Mouse (Mus musculus): Measurements from ENCODE around the gene Rab40c.
"Not testable (repeated sequence)": the region's sequence is repeated elsewhere in the genome, so short reads cannot be mapped to it uniquely, and the experiment has no call there.

Gene Rab40c

DNA sequence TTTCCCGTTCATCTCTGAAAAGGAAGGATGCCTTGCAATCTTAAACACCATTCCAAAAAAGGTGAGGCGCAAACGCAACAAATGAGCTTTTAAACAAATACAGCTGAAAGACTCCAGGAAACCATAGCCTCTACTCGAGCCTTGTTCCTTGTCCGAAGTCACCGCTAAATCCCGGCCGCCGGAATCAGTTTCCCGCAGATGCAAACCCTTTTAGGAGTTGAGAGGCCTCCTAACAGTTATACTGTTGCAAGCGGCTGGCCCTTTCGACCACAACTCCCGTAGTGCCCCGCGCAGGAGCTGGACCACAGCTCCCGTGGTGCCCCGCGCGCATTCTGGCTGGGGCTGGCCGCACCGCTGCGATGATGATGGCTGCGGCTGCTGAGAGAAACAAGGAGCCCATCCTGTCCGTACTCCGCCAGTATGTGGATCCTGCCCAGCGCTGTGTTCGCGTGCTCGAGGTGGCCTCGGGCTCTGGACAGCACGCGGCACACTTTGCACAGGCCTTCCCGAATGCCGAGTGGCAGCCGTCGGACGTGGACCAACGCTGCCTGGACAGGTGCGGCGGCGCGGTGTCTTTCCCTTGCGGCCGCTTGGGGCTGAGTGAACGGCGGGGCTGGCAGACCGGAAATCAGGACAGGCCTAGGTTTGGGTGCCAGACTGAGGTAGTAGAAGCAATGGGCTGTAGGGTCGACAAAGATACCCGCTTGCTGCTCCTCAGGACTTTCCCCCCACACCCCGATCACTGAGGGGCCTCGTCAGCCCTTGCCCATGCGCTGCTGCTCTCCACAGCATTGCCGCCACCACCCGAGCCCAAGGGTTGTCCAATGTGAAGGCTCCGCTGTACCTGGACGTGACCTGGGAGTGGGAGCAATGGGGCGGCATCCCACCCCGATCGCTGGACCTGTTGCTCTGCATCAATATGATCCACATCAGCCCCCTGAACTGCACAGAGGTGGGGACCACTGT is 44.1 kb downstream of the Rab40c start:
- peak; percentile 85 to 89 for DNase-seq (ENCODE audit: low spot score in 2 of 2)

DNA sequence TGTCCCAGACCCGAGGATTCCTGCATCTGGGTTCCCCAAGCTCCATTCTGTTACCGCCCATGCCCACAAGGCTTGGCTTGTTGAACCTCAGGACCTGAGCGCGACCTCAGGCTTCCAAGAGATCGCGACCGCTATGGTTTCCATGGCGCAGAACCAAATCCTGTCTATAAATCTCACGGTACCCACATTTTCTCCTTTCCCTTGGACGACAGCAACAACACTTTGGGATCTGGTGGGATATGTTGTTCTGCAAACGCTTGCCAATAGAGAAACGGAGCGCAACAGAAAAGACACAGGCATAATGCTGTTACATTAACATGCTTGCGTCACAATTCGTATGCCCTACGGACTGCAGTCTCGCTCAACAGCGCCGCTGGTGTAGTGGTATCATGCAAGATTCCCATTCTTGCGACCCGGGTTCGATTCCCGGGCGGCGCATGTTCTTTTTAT is 44.8 kb downstream of the Rab40c start, which contains the start of gene Mettl26:
Mettl26 (plus strand) TSS at position 354 of the 450 bp plus-strand sequence.
- peak; percentile 83 to 96 for DNase-seq (ENCODE audit: low spot score in 2 of 2)

DNA sequence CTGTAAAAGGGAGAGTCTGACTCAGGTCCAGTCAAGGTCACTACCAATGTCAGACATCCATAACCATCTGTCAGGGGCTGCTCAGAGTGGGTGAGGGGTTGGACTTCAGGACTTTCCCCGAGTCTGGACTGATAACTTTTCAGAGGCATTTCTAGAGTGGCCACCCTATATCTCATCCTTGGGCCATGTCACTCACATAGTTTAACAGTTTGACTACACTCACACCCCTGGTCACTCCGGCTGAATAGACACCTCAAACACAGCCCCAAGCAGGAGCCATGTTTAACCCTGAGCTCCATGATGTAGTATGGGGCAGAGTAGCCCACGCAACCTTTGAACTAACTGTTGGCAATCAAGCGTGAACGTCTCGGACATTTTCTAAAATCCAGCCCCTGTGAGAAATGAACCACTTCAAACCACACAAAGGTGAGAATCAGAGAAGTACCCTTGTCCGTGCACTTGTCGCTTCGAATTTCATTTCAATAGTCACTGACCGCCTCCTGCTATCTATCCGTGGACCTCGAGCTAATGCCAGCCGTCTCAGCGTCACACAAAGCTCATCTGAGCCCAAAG is 45.3 kb downstream of the Rab40c start:
- DNase-seq (ENCODE audit: low spot score in 2 of 2): no peak

DNA sequence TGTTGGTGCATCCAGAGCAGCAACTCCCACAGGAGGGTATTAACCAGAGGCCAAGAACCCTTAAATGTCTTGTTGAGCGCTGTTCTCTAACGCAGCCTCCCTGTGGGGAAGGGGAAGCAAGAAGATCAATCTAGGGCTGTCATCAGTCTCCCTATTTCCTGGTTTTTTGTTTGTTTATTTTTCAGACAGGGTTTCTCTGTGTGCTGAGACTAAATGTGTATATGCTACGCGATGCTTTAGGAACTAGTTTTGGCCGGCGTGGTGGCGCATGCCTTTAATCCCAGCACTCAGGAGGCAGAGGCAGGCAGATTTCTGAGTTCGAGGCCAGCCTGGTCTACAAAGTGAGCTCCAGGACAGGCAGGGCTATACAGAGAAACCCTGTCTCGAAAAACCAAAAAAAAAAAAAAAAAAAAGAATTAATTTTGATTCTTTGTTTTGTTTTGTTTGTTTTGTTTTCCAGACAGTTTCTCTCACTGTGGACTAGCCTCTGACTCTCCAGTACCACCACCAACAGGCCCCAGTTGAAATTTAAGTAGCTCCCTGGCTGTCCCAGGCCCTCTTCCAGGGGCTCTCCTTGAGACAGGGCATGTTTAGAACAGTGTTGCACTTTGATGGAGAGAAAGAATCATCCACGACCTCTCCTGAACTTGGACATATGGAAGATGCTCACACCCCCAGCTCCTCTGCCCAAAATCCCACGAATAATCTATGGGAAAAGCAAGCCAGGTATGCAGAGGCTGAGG is 46.0 kb downstream of the Rab40c start:
- DNase-seq (ENCODE audit: low spot score in 2 of 2): no peak

DNA sequence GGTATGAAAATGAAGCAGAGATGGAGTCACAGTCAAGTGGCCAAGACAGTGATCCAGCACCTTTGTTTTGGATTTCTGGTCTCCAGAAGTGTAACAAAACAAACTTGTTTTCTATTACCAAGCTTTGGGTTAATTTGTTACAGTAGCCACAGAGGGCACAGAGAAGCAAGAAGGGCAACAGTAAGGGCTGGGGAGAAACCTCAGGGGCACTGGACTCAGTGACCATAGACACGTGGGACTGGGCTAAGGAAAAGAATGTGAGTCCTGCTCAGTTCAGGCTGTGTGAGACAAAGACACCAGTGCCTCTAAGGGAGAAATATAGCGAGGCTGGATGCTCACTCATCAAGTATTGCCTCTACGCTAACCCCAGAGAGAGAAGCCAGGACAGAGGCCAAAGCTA is 46.9 kb downstream of the Rab40c start:
- DNase-seq (ENCODE audit: low spot score in 2 of 2): no peak

DNA sequence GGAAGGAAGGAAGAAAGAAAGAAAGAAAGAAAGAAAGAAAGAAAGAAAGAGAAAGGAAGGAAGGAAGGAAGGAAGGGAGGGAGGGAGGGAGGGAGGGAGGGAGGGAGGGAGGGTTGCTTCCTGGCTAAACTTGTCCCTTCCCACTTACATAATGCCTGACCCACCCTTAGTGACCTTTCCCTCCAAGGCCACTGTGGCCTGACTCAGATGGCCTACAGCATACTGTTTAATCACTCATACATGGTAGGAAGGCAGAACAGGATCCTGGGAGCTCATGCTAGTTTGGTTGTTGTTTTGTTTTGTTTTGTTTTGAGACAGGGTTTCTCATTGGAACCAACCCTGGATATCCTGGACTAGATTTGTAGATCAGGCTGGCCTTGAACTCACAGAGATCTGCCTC is 48.0 kb downstream of the Rab40c start:
- DNase-seq (ENCODE audit: low spot score in 2 of 2): not testable (repeated sequence)

DNA sequence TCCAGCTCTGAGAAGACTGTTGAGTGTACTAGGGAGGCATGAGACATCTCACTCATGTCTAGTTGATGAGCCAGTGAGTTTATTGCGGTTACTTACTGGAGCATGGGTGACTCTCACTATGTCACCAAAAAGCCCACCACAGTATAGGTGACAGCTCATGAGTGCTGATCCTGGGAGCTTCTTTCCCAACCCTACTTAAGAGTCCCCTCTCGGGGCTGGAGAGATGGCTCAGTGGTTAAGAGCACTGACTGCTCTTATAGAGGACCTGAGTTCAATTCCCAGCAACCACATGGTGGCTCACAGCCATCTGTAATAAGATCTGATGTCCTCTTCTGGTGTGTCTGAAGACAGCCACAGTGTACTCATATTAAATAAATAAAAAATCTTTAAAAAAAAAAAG is 49.6 kb downstream of the Rab40c start:
- DNase-seq (ENCODE audit: low spot score in 2 of 2): no peak

DNA sequence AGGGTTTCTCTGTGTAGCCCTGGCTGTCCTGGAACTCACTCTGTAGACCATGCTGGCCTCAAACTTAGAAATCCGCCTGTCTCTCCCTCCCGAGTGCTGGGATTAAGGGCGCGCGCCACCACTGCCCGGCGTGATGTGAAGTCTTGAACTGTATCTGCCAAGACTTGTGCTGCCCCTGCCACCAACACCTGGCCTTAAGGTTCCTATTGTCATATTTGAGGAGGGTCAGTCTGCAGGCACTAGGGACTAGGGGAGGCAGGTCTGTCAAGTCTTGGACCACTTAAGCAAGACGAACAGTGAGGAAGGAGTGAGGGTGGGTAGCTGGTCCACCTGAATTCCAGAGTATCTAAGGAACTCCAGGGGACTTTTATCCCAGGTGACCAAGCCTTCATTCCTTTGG is 50.0 kb downstream of the Rab40c start:
- DNase-seq (ENCODE audit: low spot score in 2 of 2): no peak

DNA sequence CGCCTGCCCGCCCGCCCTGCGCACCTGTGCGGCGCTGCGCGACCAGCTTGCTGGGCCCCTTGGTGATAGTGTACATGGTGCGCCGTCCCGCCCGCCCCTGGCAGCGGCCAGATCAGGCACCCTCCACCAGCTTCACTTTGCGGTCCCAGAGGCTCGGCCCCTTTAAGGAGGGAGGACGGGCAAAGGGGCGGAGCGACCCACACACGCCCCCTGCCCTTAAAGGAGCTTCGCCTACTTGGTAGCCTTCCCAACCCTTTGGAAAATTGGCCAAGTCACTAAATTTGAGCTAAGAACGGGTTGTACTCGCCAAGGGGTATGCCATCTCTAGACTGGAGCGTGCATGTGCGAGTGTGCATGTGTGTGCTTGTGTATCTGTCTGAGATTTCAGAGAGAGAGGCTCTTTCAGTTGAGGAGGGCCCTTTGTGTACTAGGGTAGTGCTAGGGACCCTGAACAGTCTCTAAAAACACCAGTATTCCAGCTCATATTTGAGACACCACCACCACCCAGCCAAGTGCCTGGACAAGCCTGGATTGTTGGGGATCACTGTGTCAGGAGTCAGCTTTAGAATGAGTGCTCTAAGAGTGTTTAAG is 50.8 kb downstream of the Rab40c start, which contains the start of gene Mcrip2:
Mcrip2 (minus strand) TSS at position 164 of the 591 bp plus-strand sequence.
- DNase-seq (ENCODE audit: low spot score in 2 of 2): peak; percentile 74 to 79

DNA sequence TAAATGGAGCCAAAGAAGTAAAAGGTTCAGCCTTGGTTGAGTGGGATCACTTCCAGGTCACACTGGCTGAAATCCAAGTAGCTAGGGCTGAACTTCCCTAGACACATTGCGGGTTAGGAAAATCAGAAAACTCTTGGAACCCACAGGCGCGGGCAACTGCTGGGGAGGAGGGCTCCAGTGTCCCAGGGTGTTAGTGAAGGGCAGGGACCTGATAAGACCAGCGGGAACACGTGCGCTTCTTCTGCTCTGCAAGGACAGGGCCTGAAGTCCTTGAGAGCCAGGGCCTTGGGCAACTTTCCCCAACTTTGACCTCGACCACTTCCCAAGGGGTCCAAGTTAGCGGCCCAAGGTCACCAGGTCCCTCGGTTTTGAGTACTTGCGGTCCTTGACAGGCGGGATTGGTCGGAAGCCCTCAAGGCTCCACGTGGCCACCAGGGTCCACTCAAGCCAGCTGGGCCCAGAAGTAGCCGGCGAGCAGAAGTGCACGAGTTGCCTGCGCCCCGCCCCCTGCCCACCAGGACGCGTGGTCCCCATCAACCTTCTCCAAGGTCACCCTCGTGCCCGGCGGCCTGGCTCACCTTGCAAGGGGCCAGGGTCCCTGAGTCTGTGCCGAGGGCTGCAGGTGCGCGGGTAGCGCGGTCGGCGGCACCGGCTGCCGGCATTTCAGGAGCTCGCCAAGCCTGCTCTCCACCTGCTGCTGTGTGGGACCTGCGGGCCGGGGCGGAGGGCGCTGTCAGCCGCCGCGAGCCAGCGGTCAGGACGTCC is 51.5 kb downstream of the Rab40c start:
- peak; percentile 56 to 65 for DNase-seq (ENCODE audit: low spot score in 2 of 2)

DNA sequence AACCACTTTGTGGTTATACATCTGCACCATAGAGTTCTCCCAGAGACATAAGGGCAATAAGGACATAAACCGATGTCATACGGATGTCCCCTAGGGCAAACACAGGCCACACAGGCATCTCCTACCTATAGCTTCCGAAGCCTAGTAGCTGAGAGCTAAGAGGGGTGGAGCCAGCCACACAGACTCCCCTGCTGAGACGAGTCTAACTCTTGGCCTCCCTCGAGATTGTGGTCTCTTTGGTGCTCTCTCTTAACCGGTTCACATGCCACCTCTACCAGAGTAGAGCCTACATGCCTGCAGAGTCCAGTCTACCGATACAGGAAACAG is 52.1 kb downstream of the Rab40c start:
- no peak for DNase-seq (ENCODE audit: low spot score in 2 of 2)

DNA sequence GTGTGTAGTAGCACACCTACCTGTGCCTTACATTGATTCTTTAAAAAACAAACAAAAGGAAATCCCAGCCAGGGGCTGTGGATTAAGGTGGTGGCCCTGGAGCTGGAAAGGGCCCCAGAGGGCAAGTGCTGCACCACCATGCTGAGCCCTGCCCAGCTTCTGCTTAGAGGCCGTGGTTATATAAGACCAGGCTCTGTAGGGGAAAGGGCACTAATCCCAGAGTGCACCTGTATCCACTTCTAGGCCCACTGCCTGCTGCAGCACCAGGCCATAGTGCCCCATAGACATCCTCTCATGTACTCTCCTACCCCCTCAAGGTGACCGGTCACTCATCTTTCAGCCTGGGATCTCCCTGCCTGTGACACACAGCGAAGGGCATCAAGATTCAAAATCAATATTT is 53.4 kb downstream of the Rab40c start:
- no peak for DNase-seq (ENCODE audit: low spot score in 2 of 2)

DNA sequence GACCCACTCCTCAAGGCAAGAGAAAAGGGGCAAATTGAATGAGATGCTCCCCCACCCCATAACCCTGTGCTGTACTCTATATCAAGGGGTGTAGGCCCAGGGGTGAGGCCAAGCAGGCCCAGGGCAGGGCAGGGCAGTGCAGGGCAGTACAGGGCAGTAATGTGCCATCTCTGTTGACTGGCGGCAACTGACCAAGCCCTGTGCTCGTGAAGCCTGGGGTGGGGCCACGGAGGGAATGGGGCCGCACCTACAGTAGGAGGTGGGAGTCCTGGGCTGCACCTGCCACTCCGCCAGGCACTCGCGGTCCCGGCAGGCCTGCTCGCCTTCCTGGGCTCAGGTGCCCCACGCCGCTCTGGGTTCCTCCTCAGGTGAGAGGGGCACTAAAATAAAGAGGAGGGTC is 54.2 kb downstream of the Rab40c start:
- DNase-seq (ENCODE audit: low spot score in 2 of 2): peak in 1 of 2 experiments; percentile 59

DNA sequence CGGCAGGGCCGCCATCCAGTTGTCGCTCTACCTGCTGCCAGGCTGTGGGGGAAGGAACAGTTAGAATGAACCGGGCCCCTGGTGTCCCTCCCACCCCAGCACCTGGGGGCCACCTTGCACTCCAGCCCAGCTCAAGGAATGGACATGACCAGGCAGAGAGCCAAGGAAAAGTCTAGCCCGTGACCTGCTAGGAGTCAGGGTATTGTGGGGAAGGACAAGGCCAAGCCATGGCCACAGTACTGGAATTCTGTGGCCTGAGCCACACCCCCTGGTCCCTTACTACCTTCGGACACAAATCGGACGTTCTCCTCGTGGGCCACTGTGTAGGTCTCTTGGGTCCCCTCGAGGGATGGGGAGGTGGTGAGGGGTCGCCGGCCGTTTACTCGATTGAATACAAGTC is 55.2 kb downstream of the Rab40c start:
- DNase-seq (ENCODE audit: low spot score in 2 of 2): no peak

DNA sequence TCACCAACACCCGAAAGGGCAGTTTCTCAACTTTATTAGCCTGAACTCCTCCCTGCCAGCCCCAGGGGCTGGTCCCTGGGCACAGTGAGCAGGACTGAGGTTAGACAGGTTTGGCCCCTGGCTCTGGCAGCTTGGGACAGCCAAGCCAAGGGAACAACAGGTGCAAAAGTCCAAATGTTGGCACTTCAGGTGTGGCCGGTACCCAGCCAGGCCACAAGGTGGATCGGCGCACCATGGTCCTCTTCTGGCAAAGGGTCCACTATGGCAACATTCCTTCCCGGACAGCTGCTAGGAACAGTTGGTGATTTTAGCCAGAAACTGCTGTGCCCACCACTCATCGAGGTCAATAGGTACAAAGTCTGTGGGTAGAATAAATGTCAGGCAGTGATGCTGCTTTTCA is 55.8 kb downstream of the Rab40c start:
- no peak for DNase-seq (ENCODE audit: low spot score in 2 of 2)

DNA sequence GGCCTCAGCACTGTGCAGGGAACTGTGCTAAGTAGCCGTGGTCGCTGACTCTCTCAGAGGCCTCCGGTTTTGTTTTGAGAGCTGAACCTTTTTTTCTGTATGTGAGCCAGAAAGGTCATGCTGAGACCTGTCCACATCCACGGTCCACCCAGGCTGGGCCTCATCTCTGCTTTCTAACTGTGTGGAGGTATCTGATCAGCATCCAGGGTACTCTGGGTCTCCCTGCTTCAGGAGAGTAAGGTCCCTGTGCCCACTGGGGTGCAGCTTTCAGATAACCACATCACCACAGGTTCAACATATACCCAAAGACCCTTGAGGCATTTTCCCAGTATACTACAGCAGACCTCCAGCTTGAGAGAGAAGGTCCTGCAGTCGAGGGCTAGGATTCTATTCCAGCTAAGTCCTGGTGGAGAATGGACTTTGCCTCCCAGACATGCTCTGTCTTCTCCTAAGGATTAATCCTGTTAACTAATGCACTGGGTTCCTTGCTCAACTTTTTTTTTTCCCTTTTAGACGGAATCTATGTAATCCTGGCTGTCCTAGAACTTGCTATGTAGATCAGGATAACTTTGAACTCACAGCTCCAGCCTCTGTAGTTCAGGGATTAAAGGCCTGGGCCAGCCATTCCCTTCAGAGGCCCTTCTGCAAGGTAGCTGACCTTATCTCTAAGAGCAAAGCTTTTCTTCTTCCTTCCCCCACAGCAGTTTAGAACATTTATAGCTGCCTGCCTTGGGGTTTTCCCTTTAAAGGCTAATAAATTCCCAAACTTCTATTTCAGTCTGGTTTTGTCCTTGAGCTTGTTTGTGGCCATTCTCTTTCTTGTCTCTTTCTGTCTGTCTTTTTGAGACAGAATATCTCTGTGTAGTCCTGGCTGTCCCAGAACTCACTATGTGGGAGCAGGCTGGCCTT is 57.6 kb downstream of the Rab40c start:
- DNase-seq (ENCODE audit: low spot score in 2 of 2): no peak

DNA sequence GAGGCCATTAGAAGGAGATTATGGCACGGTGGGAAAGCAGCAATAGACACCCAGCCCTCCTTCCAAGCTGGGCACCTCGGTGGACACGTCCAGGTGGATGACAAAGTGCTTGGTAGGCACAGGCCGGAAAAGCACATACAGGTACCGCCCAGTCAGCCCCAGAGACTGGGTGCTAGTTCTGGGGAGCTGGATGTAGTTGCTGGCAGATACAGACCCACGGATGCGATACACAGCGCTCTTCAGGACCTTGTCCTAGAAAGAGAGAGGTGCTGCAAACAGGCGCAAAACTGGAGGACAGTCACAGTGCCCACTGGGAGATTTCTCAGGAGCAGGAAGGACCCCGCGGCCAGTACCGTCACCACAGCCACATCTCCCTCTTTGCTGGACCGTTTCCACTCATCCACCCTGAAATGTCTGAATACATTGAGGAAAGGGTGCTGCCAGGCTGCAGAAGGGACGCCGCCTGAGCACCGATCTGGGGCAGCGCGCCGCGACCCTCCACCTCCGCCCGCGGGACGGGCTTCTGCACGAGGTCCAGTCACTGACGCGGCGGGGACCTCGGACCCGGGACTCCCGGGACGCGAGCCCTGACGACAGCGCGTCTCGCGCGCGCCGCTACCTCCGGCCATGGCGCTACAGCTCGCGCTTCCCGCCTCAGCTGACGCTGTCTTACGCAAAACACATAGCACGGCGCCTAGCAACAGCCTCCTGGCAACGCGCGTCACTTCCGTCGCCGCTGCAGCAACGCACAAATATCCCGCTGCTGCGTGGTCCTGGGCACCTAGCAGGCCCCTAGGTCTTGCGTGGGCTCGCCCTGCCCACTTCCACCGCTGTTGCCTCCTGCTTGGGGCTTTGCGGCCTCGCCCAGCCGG is 58.5 kb downstream of the Rab40c start, which contains the start of gene Wdr90:
Wdr90 (minus strand) TSS at position 670 of the 872 bp plus-strand sequence.
- DNase-seq (ENCODE audit: low spot score in 2 of 2): peak; percentile 85 to 88

DNA sequence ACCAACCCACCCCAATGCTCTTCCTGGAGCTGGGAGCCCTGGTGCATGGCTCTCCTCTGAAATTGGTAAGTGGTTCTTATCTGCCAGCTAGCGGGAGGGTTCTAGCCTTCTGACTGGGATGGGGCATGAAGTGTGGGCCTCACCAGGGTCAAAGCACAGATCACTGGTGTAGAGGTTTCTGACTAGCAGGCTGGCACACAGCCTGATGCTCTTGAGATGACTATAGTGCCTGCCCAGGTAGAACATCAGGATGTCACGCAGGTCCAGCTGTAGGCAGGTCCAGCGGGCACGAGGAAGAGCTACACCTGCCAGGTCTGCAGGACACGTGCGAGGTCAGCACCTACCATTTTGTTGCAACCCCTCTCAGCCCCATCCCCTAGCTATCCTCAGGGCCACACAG is 59.3 kb downstream of the Rab40c start:
- no peak for DNase-seq (ENCODE audit: low spot score in 2 of 2)

DNA sequence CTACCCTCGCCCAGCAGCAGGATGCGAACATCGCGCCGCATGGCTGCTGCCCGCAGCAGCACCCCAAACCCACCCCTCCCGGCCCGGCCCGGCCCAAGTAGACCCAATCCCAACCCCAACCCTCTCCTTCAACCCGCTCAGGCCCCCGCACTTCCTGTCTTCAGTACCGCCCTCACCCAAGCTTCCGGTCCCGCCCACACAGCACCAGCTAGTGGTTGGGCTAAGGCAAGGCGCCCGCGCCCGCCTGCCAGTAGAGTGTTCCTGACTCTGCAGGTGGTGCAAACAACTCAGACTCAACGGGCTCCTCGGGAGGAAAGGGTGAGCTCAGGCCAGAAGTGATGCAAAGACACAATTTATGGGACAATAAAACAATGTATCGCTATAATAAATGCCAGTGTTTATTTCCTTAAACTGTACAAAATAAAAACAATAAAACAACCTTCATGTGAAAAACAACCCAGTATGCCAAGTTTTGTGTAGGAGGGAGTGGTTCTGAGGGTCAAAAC is 75.1 kb downstream of the Rab40c start, which contains the start of gene Rhot2:
Rhot2 (minus strand) TSS at position 456 of the 506 bp plus-strand sequence.
- DNase-seq (ENCODE audit: low spot score in 2 of 2): peak; percentile 92 to 96

Measured in urinary bladder, postnatal 4 days (tissue).